Mouse (Mus musculus) thymus, adult 2 months (tissue): ENCODE measurements at regions not wholly inside any gene's neighbourhood (a gene's known extent, or its start where the extent isn't known, plus 50 kb on each side); places are given as distances from the start of the nearest gene placed in this dataset.

Source experiments
- CTCF ChIP-seq: fragments of 200-500 bp; IDR thresholded peaks from 2 replicates; pipeline ENCODE4 v1.5.1; 2012; ENCODE audit warnings: mild to moderate bottlenecking, control low read depth, low read length, moderate library complexity, borderline replicate concordance; ENCODE audit not compliant: control insufficient read depth, poor library complexity, insufficient read depth; ENCODE audit errors: extremely low read depth
- POLR2A ChIP-seq: fragments of 200-500 bp; IDR thresholded peaks from 2 replicates; pipeline ENCODE4 v1.6.1; 2012; ENCODE audit warnings: mild to moderate bottlenecking, low read length, control low read depth, moderate library complexity; ENCODE audit not compliant: control insufficient read depth, poor library complexity, insufficient read depth; ENCODE audit errors: extremely low read depth

DNA sequence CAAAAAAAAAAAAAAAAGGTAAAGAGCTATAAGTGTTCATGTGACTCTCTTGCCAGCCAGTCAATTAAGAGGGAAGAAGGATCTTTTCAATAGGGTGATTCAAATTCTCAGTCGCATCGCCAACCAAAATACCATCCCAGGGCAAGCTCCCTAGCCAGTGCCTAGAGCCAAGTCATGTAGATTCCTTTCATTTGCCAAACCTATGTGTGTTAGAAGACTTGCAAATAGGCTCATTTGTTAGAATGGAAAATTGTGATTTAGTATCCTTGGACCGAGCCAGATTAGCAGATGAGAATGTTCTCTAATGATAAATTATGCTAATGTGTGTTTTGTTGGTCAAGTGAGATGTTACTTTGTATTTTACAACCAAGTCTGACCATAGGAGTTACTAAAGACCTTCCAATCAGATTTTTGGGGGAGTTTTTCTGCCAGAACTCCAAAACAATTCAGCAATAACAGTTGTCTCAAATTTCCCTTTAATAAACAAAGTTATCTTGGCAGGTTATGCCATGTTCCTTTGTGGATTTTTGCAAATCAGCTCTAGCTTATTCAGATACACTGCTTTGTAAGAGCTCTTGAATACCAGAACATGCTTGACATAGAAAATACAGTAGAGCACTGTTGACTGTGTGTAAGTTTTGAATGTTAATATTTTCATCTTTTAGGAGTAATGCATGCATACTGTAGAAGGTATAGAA is 328.4 kb upstream of the Pard3b start:
- TF ChIP-seq CTCF (no peak), POLR2A (no peak)
